Mouse (Mus musculus) frontal cortex, postnatal 36 days (tissue): ENCODE measurements at regions not wholly inside any gene's neighbourhood (a gene's known extent, or its start where the extent isn't known, plus 50 kb on each side); places are given as distances from the start of the nearest gene placed in this dataset.

Experiments
- DNase-seq, 2 experiments: peaks; one replicate each; pipeline ENCODE4 v3.0.0; 2022; ENCODE audit warnings: low spot score in 2 of 2

DNA sequence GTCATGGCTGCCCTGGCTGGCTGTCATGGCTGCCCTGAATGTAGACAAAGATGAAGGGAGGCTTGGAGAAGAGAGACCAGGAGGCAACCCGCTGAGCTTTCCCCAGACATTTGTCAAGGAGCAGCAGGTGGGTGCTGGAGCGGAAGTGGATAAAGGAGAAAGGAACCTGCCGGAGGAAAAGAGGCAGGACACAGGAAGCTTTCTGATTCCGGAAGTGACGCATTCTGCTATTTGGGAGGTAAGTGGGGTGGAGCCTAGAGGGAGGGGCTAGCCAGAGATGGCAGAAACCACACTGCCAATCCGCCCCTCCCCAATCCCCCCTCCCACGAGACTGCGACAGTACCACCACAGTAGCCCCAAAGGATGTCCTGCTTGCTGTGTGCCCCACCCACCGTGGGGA, 80.1 kb downstream of the Gm572 start:
- DNase-seq = no peak

DNA sequence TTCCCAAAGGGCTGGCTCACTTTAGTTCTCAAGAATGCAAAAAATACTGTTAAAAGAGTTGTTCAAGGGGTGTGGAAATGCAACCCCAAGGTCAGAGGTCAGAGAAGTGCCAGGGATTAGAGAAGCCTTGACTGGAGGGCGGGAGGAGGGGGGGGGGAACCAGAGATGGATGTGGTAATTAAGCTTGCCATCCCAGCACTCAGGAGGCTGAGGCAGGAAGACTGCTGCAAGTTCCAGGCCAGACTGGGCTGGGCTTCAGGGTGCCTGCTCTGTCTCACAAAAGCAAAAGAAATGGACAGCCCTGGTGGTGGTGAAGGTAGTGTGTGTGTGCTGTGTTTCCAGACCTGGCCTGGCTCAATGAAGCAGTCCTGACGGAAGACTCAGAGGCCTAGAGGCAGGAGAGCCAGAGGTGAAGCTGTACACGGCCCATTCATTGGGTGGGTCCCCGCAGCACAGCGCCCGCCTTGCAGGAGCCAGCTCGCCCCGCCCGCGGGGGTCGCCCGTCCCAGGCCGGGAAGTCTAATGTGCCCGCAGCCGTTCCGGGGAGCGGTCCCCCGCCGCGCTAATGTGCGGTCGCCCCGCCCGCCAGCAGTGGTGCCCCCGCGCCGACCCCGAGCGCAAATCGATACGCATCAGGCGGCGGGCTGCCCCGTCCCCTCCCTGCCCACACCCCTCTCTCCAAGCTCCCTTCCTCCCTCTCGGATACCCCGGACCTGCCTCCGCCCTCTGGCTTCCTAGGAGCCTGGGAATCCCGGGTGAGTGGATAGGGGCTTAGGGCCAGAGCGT, 80.1 kb upstream of the Casz1 start:
- DNase-seq = no peak

DNA sequence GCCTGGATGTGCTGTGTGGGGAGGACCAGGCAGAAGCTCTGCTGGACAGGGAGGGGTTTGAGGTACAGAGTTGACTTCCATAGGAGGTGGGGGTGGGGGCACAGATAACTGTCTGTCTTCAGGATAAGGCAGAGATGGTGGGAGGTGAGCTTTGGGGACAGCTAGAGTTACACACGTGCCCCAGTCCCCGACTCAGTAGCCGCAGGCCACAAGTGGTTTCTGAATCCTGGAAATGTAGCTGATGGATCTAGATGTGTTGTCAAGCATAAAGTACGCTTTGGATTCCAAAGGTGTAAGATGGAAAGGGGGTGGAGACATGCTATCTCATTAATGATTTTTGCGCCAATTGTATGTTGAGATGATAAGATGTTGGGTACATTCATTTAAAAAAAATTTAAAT, 75.4 kb upstream of the Casz1 start:
- no peak for DNase-seq

DNA sequence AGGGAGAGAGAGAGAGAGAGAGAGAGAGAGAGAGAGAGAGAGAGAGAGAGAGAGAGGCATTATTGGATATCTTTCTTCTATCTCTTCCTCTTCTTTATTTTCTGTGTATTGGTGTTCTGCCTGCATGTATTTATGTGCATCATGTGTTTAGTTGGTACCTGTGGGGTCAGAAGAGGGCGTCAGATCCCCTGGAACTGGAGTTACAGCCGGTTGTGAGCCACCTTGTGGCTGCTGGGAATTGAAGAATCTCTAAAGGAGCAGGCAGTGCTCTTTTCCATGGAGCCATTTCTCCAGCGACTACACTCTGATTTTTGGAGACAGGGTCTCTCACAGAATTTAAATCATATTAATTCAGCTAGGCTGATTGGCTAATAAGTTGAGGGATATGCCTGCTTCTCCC, 72.6 kb upstream of the Casz1 start:
- no peak for DNase-seq

DNA sequence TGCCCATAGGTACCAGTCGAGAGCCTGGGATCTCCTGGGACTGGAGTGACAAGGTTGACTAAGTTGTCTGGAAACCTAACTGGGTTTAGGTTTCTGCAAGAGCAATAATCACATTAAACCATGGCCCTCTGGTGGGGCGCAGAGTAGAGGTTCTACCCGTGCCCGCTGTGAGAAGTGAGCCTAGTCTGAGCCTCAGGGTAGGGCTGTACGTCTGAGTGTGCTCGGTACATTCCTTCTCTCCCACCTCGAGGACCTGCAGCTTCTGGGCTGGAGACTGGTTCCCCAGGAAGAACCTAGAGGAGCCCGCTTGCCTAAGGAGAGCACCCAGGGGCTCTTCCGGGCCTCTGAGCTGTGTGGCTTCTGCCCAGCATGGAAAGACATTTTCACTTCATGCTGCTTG, 70.2 kb upstream of the Casz1 start:
- DNase-seq = no peak

DNA sequence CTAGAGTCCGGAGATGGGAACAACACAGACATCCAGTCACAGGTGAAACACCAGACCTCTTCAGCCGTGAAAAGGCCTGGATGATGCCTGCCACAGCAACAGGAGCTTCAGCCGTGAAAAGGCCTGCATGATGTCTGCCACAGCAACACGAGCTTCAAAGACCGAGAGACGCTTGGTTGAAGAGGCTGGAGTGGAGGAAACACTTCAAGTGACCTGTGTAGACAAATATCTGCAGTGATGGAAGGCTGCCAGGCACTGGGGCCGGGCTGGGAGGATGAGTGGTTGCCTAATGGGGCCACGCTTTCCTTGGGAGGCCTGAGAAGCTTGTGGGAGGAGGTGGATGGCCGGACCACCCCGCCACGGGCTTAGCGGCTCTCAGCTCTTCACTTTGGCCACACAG, 69.7 kb upstream of the Casz1 start:
- no peak for DNase-seq

DNA sequence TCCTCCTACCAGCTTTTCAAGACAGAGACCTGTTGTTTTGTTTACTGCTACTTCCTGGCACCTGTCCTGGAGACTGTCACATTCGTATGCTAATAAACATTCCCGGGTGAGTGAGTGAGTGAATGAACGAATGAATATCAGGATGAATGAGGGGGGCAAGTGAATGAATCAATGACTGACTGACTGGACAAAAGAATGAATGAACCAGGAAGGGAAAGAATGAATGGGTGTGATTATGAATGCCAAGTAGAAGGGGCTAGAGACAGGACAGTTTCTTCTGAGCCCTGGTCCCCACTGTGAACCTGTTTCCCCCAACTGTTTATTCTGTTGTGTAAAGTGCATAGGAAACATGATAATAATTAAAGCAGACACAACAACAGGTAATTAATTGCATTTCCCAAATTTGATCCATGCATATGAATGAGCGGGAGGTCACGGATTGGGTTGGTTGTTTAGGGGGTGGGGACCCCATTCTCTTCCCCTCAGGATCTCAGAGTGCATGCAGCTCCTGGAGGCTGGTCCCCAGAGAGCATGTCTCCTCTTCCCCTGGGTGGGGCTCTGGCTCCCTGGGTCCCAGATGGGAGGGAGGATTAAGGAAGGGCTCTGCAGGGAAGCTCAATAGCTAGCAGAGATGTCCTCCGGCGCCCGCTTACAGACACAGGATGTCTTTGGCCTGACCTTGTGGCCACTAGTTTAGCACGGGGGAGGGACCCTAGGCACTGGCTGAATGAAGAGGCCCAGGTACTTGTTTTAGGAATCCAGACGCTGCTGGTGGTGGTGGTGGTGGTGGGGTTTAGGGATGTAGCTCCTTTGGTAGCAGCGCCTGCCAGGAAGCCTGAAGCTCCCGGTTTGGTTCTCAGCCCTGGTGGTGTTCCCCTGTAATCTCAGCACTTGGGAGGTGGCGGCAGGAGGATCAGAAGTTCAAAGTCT, 65.4 kb upstream of the Casz1 start:
- no peak for DNase-seq

DNA sequence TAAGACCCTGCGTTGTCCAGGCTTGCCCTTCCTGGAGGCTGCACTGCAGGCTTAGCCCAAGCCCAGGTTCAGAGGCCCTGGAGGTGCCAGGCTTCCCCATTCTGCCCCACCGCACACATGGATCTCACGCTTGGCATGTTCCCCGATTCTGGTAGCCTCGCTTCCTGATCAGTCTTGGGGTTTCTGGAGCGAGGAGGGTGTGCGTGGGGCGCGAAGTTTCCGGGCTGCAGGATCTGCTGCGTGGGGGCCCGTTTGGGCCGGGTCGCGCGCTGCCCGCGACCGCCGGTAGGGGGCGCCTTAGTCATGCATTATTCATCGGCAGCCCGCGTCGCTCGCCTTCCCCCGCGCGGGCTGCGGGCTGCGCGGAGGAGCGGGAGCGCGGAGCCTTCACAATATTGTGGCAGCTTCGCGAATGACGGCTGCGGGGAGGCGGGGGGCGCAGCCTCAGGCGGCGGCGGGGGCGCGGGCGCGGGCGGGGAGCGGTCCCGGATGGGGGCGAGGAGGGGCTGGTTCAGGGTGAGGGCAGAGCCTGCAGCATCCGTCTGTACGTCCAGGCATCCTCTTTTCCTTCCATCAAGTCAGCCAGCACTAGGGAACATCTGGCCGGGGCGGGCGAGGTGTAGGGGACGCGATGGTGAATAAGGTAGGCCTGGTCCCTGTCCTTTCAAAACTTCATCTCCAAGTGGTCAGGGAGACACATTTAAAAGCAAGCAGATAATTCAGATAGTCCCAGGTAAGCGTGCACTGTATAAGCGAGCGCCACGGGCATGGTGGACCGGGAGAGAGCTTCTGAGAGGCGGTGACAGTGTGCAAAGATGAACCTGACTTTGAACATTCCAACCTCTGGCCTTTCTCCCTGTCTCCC, 61.4 kb upstream of the Casz1 start:
- DNase-seq = peak; percentile 67 to 73

DNA sequence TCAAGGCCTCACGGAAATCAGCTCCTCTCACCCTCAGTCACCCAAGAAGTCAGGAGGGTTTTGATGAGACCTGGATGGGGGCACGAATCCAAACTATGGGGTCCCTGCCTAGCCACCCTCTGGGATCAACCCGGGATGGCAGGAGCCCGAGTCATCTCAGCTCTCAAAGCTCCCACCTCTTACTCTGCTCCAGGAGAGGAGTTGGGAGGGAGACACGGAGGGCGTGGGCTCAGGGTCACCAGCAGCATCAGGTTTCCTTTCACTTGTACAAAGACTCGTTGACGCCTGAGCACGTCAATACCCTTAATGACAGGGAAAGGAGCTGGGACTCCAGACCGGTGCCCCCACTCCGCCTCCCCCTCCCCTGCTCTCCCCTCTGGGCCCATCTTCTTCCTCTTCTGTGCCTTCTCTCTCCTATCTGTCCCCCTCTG, 60.8 kb upstream of the Casz1 start:
- no peak for DNase-seq

DNA sequence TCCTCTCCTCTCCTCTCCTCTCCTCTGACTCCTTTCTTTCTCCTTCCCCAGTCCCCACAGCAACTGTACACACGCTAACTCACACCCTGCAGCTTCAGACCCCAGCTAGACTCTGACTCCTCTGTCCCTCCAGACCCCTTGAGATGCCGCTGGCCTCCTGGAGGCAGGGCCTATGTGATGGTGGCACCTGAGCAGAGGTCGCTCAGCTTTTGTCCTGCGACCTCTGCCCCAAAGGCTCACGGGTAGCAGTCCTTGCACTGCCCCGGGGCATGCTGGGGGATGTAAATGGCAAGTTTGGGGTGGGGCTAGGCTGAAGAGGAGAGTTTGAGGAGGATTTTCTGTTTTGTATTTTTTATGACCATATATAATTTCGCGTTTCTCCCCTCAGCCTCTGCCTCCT, 60.2 kb upstream of the Casz1 start:
- DNase-seq = no peak

DNA sequence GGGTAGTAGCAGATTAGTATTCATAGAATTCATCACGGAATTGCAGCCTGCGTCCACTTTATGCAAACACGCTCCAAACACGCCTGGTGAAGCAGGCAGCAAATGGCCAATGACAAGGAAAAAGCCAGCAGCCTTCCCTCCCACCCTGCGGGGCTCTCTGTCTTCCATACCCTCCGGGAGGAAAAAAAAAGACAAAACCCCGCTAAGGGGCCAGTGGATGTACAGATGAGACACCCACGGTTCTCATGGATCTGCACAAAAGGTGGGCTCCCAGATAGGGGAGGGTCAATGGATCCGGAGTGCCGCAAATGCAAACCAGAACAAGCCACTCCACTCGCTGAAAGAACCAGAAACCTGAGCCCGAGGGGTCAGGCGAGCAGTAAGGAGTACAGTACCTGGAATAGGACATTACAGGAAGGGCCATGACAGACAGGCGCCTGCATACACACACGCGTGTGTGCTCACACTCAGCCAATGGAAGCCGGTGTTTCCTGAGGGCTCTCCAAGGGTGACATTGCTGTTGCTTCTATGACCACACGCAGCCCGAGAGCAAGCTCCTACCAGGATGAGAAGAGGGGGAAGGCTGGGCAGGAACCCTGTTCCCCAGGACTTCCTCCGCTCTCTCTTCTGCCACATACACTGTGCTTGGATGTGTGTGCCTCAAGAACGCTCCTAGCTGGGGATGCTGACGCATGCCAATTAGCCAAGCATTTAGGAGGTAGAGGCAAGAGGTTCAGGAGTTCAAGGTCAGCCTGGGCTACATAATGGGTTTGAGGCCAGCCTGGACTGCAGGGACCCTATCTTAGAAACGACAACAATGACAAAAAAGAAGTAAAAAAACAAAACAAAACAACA, 57.5 kb upstream of the Casz1 start:
- no peak for DNase-seq

DNA sequence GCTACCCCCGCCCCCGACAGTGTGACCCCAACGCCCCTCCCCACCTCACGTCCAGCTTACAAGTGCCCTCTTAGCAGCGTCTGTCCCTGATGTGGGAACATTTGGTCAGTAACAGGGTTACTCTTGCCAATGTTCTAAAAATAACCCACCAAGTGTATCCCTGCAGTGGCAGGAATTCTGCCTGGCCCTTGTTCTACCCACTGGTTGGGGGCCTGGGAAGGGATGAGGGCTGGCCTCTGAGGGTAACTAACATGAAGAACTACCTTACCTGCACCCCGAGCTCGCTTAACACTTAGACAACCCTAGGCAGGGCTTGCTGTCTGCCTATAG, 56.9 kb upstream of the Casz1 start:
- no peak for DNase-seq

DNA sequence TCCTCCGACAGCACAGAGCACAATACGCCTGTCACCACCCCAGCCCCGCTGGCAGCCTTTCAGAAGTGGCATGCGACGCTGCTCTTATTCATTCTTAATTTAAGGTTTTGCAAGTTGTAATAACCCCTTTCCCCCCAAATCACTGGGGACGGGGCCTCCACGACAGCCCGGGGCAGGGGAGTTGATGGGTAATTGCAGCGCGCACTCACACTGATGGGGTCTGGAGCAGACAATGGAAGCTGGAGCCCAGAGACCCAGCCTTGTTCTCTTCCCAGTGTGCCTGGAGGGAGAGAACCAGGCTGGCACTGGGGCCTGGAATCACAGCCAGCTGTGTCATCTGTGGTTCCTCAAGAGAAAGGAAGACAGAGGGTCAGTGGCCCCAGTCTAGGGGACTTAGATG, 54.2 kb upstream of the Casz1 start:
- DNase-seq = no peak

DNA sequence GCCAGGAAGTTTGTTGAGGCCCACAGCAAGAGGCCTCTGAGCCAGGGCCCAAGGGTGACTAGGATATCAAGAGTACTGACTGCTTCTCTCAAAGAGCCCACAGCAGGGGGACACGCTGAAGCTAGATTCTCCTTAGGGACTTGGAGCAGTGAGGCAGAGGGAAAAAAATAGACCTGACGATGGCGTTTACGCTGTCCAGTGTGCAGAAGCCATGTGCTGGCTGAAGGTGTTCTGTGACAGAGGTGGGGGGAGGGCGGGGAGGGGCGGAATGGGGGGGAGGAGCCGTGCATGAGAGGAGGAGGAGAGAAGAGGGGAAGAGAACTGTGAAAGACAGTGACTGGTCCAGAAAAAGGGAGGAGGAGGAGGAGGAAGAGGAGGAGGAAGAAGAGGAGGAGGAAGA, 52.6 kb upstream of the Casz1 start:
- DNase-seq = no peak

DNA sequence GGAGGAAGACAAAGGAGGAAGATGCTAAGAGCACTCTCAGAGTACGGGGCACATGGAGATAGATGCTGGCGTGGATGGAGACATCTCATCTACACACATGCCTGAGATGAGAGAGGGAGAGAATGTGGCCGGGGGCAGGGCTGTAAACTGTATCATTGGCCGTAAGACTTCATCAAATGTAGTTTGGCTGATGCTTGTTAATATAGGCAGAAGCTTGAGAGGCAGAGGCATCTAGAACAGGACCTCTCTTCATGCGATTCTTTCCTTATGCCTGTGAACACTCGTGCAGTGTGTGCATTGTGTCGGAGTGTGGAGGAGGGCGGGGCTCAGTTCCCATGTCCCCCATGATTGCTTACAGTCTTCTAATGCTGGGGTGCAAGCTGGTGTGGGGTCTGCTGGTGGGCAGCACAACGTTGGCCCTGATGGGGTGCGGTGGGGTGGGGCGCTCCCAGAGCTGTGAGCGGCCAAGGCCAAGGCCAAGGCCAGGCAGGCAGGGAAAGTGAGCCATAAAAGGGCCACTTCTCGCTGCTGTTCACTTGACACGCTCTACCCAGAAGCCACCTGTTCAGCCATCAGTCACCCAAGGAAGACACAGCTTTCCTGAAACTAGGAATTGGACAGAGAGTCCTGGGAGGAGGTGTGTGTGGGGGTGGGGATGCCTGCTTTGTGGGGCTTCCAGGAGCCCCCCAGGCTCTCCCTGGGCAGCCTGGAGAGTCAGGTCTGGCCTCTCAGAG, 51.7 kb upstream of the Casz1 start:
- no peak for DNase-seq

DNA sequence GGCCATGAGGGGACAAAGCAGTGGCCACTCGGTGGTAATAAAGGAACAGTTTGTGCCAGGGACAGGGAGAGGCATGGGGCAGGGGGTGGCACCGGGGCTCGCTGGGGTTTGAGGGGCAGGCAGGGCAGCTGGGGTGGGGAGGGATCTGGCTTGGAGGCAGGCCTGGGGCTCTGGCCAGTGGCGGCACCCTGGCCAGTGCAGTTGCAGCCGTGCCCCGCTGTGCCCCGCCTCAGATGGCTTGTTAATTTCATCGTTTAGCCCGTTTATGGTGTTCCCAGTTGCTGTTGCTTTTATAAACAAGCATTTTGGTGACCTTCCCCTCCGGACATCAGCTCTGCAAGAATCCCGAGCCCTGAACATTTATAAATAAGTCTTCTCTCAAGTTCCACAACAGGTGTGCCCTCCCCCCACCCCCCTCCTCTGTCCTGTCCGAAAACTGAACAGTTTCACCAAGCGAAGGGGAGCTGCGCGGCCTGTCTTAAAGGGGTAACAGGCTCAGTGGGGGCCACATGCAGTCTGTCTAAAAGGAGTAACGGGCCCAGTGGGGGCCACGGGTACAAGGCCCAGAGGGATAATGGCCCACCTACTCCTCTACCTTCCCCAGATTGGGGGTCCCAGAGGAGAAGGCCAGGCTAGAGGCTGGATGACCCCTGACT, 51.0 kb upstream of the Casz1 start:
- no peak for DNase-seq

DNA sequence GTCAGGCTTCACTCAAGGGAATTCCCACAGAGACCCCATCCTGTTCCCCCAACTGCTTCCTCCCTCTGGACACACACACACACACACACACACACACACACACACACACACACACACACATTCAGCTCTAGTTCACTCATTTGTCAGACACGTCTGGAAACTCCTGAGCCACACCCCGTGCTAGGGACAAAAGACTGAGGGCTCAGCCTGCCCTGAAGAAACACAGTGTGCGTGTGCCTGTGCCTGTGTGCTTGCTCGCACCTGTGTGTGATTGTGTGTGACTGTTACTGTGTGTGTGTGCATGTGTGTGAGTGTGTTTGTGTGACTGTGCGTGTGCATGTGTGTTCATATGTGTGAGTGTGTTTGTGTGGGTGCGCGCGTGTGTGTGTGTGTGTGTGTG, 50.4 kb upstream of the Casz1 start:
- DNase-seq = no peak
